Mouse (Mus musculus) kidney, adult 2 months (tissue): ENCODE results near the gene 1700003E16Rik. TPM values are rescaled to one million over a fixed set of nuclear protein-coding genes. Genes with fewer than 3 reads are reported as not detected.

Experiments
- DNase-seq: peaks from one replicate; pipeline ENCODE4 v3.0.0; 2021
- H3K27ac ChIP-seq: fragments of 200-500 bp; 2 replicates; pipeline ENCODE4 v1.5.1; 2012; ENCODE audit warnings: low read depth, low read length, control low read depth, inconsistent platforms; ENCODE audit not compliant: insufficient read depth
- H3K27me3 ChIP-seq: fragments of 200-500 bp; replicated peaks from 2 replicates; pipeline ENCODE4 v1.6.1; 2012; ENCODE audit warnings: mild to moderate bottlenecking, moderate library complexity, low read length, inconsistent platforms; ENCODE audit not compliant: control insufficient read depth, insufficient read depth
- H3K36me3 ChIP-seq: fragments of 200-500 bp; 2 replicates; pipeline ENCODE4 v1.6.1; 2012; ENCODE audit warnings: mild to moderate bottlenecking, moderate library complexity, low read length, inconsistent platforms; ENCODE audit not compliant: control insufficient read depth, insufficient read depth
- H3K4me1 ChIP-seq: fragments of 200-500 bp; 2 replicates; pipeline ENCODE4 v1.6.1; 2011; ENCODE audit warnings: low read length; ENCODE audit not compliant: control insufficient read depth, insufficient read depth
- H3K4me3 ChIP-seq: fragments of 200-500 bp; 2 replicates; pipeline ENCODE4 v1.5.1; 2011; ENCODE audit warnings: mild to moderate bottlenecking, low read depth, low read length, control low read depth; ENCODE audit not compliant: insufficient read depth
- CTCF ChIP-seq: fragments of 200-500 bp; conservative IDR thresholded peaks from 2 replicates; pipeline ENCODE4 v1.5.1; 2011; ENCODE audit warnings: low read depth, mild to moderate bottlenecking, control low read depth, low read length, moderate library complexity, mixed read lengths; ENCODE audit not compliant: insufficient read depth, insufficient read length
- POLR2A ChIP-seq: fragments of 200-500 bp; IDR thresholded peaks from one replicate; pipeline ENCODE4 v1.6.1; 2011; ENCODE audit warnings: low read depth, low read length, control low read depth
- WGBS: fragments of 180-500 bp; shearing (Covaris S2); methylation state at CpG from one replicate; pipeline ENCODE4 v1.1.7; 2018; 5-methylcytosine and 5-hydroxymethylcytosine counted together
- polyA plus RNA-seq: library from polyadenylated mRNA; depleted of rRNA; stranded (reverse); fragments of >200 nt; gene quantifications from 2 replicates; pipeline ENCODE4 v1.2.3, GENCODE M21; 2012

Gene 1700003E16Rik
- polyA plus RNA-seq, 1 experiment, result 1.6 TPM

DNA sequence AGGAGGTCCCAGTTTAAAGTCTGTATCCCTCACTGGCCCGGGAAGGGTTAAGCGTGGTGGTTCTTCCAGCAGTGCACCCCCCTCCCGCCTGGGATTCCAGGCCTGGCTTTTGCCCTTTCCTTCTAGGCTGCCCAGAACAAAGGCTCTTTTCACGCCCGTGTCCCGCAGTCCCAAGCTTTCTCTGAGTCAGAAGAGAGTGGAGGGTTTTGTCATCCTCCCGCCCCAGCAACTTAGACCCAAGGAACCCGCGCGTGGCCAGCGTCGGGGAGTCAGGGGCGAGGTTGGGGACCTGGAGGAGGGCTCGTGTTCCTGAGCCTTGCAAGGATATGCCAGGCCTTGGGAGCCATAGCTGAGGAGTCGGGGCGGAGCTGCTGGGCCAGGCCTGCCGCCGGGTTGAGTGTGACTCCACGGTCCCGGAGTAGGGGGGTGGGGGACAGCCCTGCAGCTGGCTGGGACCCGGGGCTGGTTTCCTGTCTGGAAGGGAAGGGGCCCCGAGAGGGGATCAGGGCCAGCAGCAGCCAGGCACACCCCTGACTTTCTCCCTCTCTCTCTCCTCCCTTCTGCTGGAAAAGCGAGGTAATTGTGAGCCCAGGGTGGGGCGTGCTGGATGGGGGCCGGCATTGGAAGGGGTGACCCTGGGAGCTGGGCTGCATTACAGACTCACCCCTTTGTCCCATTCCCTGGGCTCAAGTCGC lies 19.2 kb upstream of the 1700003E16Rik start:
- Histone ChIP-seq H3K27me3 (no peaks in the 10 kb centered on the region), H3K4me3 (peak overlapping the region; percentile 88), H3K27ac (peak overlapping the region; percentile 99), H3K36me3 (no peaks in the 10 kb centered on the region), H3K4me1 (peaks cover 19% of the 10 kb centered on the region)
- TF ChIP-seq CTCF, result no peak
- no peak for TF ChIP-seq POLR2A
- WGBS, result 1% methylated on average over 26 of the region's 26 CpGs
- peak; percentile 79 for DNase-seq

DNA sequence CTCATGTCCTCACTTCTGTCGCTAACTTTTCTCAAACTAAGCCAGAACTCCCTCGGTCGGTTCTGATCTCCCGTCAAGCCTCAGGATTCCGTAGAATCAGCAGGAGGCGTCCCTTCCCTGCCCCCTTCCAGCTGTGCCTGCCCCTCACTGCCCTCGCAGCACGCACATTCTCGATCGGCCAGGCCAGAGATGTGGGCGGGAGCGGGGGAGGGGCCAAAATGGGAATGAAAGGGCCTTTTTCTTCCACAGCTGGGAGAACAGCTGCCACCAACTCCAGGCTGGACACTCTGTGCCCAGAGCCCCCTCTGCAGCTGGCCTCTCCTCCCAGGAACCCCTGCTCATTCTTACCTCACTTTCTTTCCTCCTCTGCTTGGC lies 18.6 kb upstream of the 1700003E16Rik start:
- DNase-seq, result peak; percentile 95
- Histone ChIP-seq H3K27me3 (no peaks in the 10 kb centered on the region), H3K36me3 (no peaks in the 10 kb centered on the region), H3K27ac (peak overlapping the region; percentile 99), H3K4me1 (peaks cover 16% of the 10 kb centered on the region), H3K4me3 (peak overlapping the region; percentile 88)
- WGBS, result under 1% methylated on average over 12 of the region's 12 CpGs
- TF ChIP-seq POLR2A, result peak; percentile 87
- no peak; the same call in 1 of the 2 replicates for TF ChIP-seq CTCF

DNA sequence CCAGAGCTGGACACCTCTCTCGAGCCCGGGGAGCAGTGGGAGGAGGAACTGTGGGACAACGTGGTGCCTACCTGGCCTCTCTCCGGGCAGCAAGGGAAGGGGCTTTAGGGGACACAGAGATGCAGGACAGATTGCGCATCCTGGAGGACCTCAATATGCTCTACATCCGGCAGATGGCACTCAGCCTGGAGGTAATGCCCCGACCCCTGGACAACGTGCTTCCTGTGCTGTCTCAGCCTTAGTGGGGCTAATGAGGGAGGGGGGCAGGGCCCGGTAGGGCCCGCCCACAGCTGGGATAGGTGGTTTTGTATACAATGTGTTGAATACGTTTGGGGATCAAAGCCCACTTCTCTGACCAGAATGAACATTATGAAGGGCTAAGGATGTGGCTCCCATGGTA lies 18.1 kb upstream of the 1700003E16Rik start:
- WGBS, result 7% methylated on average over 11 of the region's 11 CpGs
- TF ChIP-seq CTCF (no peak), POLR2A (no peak)
- DNase-seq, result no peak
- Histone ChIP-seq H3K4me3 (peak overlapping the region; percentile 88), H3K36me3 (no peaks in the 10 kb centered on the region), H3K4me1 (peaks cover 16% of the 10 kb centered on the region), H3K27ac (peak overlapping the region; percentile 53), H3K27me3 (no peaks in the 10 kb centered on the region)

DNA sequence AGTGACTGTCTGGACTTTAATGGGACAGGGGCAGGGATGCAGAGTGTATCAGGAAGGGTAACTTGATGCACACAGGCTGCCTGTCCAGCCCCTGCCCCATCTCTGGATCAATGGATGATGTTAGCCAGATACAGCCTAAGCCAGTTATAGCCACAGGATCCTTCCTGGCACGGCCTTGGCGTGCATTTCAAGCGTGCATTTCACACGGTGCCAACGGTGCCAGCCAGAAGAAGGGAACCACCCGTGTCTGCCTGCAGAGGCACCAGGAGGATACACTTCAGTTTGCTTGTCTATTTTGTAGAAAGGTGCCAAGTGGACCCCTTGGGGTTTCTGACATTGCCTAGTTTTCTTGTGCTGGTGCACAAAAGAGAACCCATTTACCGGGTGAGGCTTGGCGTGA lies 16.2 kb upstream of the 1700003E16Rik start:
- H3K4me3 ChIP-seq, result no peak overlapping the region
- no peak for TF ChIP-seq CTCF
- no peak for DNase-seq
- peaks cover 6% of the 10 kb centered on the region for H3K4me1 ChIP-seq
- no peaks in the 10 kb centered on the region for H3K36me3 ChIP-seq
- 94% methylated on average over 8 of the region's 8 CpGs for WGBS
- H3K27ac ChIP-seq, result no peak overlapping the region
- H3K27me3 ChIP-seq, result no peaks in the 10 kb centered on the region

DNA sequence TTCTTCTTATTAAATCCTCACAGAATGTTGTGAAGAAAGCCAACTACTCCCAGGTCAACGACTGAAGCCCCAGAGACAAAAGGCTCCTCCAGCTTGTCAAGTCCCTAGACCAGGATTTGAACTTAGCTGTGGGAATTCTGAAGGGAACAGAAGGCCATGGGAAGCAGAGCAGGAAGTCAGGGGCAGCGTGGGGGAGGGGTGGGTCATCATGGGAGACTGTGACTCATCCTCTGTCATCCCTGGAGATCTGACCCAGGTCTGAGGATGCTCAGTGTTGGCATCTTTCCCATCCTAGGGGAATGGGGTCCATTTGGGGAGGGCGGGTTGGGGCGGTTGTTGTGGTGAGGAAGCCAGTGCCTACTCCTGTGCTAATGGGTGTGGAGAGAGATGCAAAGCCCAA lies 14.6 kb upstream of the 1700003E16Rik start:
- H3K4me3 ChIP-seq, result no peak overlapping the region; the same call in 1 of the 2 replicates
- H3K36me3 ChIP-seq, result no peaks in the 10 kb centered on the region
- no peak overlapping the region for H3K27ac ChIP-seq
- no peaks in the 10 kb centered on the region for H3K27me3 ChIP-seq
- WGBS, result 53% methylated on average over 4 of the region's 4 CpGs
- H3K4me1 ChIP-seq, result peaks cover 4% of the 10 kb centered on the region; the same call in 1 of the 2 replicates
- TF ChIP-seq CTCF (no peak), POLR2A (no peak)
- DNase-seq, result no peak

DNA sequence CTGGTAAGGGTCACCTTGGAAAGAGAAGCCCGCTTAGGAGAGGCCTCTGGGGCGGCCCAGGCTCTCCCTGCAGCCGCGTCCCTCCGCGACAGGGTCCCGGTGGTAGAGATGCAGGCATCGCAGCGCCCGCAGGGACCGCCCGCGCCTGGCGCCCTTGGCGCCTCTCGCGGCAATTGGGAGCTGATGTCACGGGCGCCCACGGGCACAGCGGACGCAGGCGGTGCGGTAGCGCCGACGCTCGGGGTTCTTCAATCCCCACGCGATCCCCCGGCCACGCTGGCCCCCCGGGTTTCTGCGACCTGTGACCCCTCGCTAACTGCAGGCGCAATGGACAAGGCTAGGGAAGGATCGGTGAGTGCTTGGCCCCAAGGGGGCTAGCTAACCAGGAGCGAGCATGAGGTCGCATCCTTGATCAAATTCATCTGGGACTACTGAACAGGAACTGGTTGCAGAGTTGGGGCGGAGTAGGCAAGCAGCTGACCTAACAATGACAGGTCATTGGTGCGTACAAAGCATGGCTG lies 13.9 kb upstream of the 1700003E16Rik start:
- TF ChIP-seq POLR2A (no peak), CTCF (no peak)
- H3K27ac ChIP-seq, result 0 out of 2 replicates have a peak overlapping the region, but pooled peaks have one; percentile 14
- H3K36me3 ChIP-seq, result no peaks in the 10 kb centered on the region
- peak; percentile 38 for DNase-seq
- WGBS, result 31% methylated on average over 41 of the region's 41 CpGs
- no peaks in the 10 kb centered on the region for H3K27me3 ChIP-seq
- peaks cover 4% of the 10 kb centered on the region; the same call in 1 of the 2 replicates for H3K4me1 ChIP-seq
- peak overlapping the region; percentile 21; the same call in 1 of the 2 replicates for H3K4me3 ChIP-seq

DNA sequence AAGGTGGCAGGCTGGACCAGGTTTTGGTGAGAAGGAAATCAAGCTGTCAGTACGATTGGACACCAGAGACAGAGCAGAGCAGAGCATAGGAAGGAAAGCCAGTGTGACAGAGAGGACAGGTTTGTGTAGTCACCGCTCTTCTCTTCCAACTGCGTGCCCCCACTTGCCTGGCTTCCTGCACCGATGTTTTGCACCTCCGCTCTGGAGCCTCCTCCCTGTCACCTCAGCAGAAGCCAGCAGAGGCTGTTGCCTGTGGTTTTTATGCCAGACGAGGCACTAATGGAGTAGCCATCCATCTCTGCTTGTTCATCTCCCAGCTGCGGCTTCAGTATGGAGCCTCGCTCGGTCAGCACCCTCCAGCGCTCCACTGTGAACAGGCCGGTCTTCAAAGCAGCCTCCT lies 13.3 kb upstream of the 1700003E16Rik start:
- no peaks in the 10 kb centered on the region for H3K27me3 ChIP-seq
- no peak overlapping the region for H3K27ac ChIP-seq
- H3K36me3 ChIP-seq, result no peaks in the 10 kb centered on the region
- TF ChIP-seq POLR2A (no peak), CTCF (no peak)
- H3K4me3 ChIP-seq, result no peak overlapping the region
- WGBS, result 80% methylated on average over 11 of the region's 11 CpGs
- no peak for DNase-seq
- H3K4me1 ChIP-seq, result peaks cover 1% of the 10 kb centered on the region; the same call in 1 of the 2 replicates

DNA sequence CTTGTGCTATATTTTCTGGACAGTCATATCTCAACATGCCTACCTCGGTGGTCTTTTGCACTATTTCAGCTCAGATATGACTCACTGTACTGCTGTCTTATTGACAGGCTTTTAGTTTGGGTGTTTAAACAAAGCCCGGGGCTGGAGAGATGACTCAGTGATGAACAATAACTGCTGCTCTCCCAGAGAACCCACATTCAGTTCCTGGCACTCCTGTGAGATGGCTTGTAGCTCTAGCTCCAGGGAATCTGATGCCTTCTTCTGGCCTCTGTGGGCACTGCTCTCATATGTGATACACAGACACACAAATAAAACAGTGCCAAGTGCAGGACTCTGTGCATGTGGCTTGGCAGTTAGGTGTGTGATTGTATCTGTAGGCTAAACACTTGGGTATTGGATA lies 11.0 kb upstream of the 1700003E16Rik start:
- TF ChIP-seq CTCF (no peak), POLR2A (no peak)
- H3K27me3 ChIP-seq, result no peaks in the 10 kb centered on the region
- H3K27ac ChIP-seq, result no peak overlapping the region
- DNase-seq, result no peak
- WGBS, result 67% methylated on average over 2 of the region's 2 CpGs
- no peaks in the 10 kb centered on the region for H3K36me3 ChIP-seq
- no peaks in the 10 kb centered on the region for H3K4me1 ChIP-seq
- no peak overlapping the region for H3K4me3 ChIP-seq
